Mouse (Mus musculus) cortical plate, adult 2 months (tissue): Measurements from ENCODE around the gene Tbc1d1. TPM values are rescaled to one million over a fixed set of nuclear protein-coding genes. Genes with fewer than 3 reads are reported as not detected.

Experiments used
- H3K27ac ChIP-seq: fragments of 200-500 bp; 2 replicates; pipeline ENCODE4 v1.5.1; 2012; ENCODE audit warnings: low read length, control low read depth, inconsistent platforms; ENCODE audit not compliant: insufficient read depth
- H3K4me1 ChIP-seq: fragments of 200-500 bp; 2 replicates; pipeline ENCODE4 v1.6.1; 2011; ENCODE audit warnings: low read length; ENCODE audit not compliant: control insufficient read depth, insufficient read depth
- H3K4me3 ChIP-seq: fragments of 200-500 bp; 2 replicates; pipeline ENCODE4 v1.5.1; 2011; ENCODE audit warnings: mild to moderate bottlenecking, low read length, control low read depth; ENCODE audit not compliant: insufficient read depth
- CTCF ChIP-seq: fragments of 200-500 bp; IDR thresholded peaks from 2 replicates; pipeline ENCODE4 v1.5.1; 2011; ENCODE audit warnings: mild to moderate bottlenecking, control low read depth, low read length; ENCODE audit not compliant: insufficient read depth; ENCODE audit errors: extremely low read depth
- POLR2A ChIP-seq: fragments of 200-500 bp; IDR thresholded peaks from 2 replicates; pipeline ENCODE4 v1.6.1; 2011; ENCODE audit warnings: mild to moderate bottlenecking, low read length, control low read depth; ENCODE audit not compliant: insufficient read depth; ENCODE audit errors: extremely low read depth
- polyA plus RNA-seq: library from polyadenylated mRNA; depleted of rRNA; stranded (reverse); fragments of >200 nt; gene quantifications from 2 replicates; pipeline ENCODE4 v1.2.3, GENCODE M21; 2012

Gene Tbc1d1
- polyA plus RNA-seq, 1 experiment: 13.8 TPM

GRCm38 (mm10) chr5:64174429-64174935 is 18.4 kb downstream of the Tbc1d1 start:
- no peak overlapping the region for H3K27ac ChIP-seq
- H3K4me3 ChIP-seq: no peak overlapping the region
- no peak for TF ChIP-seq POLR2A
- no peak for TF ChIP-seq CTCF
- H3K4me1 ChIP-seq: no peaks in the 10 kb centered on the region

GRCm38 (mm10) chr5:64180548-64180947 is 24.4 kb downstream of the Tbc1d1 start:
- Histone ChIP-seq H3K27ac (no peak overlapping the region), H3K4me3 (no peak overlapping the region), H3K4me1 (no peaks in the 10 kb centered on the region; the same call in 1 of the 2 replicates)
- TF ChIP-seq CTCF (no peak), POLR2A (no peak)

GRCm38 (mm10) chr5:64183712-64184111 is 27.6 kb downstream of the Tbc1d1 start:
- no peaks in the 10 kb centered on the region; the same call in 1 of the 2 replicates for H3K4me1 ChIP-seq
- H3K4me3 ChIP-seq: no peak overlapping the region
- no peak for TF ChIP-seq POLR2A
- TF ChIP-seq CTCF: no peak
- H3K27ac ChIP-seq: no peak overlapping the region

- Histone ChIP-seq H3K27ac (no peak overlapping the region), H3K4me1 (no peaks in the 10 kb centered on the region; the same call in 1 of the 2 replicates), H3K4me3 (no peak overlapping the region)
- TF ChIP-seq CTCF (no peak), POLR2A (no peak)
Measured at GRCm38 (mm10) chr5:64185257-64185656, 29.2 kb downstream of the Tbc1d1 start.

GRCm38 (mm10) chr5:64186566-64186965 is 30.5 kb downstream of the Tbc1d1 start:
- TF ChIP-seq CTCF: no peak
- TF ChIP-seq POLR2A: no peak
- no peak overlapping the region for H3K4me3 ChIP-seq
- no peak overlapping the region for H3K27ac ChIP-seq
- no peaks in the 10 kb centered on the region; the same call in 1 of the 2 replicates for H3K4me1 ChIP-seq

- Histone ChIP-seq H3K27ac (no peak overlapping the region), H3K4me1 (no peaks in the 10 kb centered on the region; the same call in 1 of the 2 replicates), H3K4me3 (no peak overlapping the region)
- TF ChIP-seq CTCF: no peak
- TF ChIP-seq POLR2A: no peak
Measured at GRCm38 (mm10) chr5:64188083-64188648, 32.1 kb downstream of the Tbc1d1 start.

- TF ChIP-seq CTCF (no peak), POLR2A (no peak)
- Histone ChIP-seq H3K4me1 (no peaks in the 10 kb centered on the region), H3K4me3 (no peak overlapping the region), H3K27ac (no peak overlapping the region)
Measured at GRCm38 (mm10) chr5:64190892-64191291, 34.8 kb downstream of the Tbc1d1 start.

- Histone ChIP-seq H3K27ac (no peak overlapping the region), H3K4me3 (no peak overlapping the region), H3K4me1 (no peaks in the 10 kb centered on the region)
- TF ChIP-seq POLR2A (no peak), CTCF (no peak)
Measured at GRCm38 (mm10) chr5:64193353-64193752, 37.2 kb downstream of the Tbc1d1 start.

GRCm38 (mm10) chr5:64196250-64196865 is 40.3 kb downstream of the Tbc1d1 start:
- H3K4me1 ChIP-seq: no peaks in the 10 kb centered on the region
- TF ChIP-seq POLR2A: no peak
- TF ChIP-seq CTCF: no peak
- no peak overlapping the region for H3K4me3 ChIP-seq
- no peak overlapping the region for H3K27ac ChIP-seq

- H3K4me3 ChIP-seq: no peak overlapping the region
- H3K4me1 ChIP-seq: no peaks in the 10 kb centered on the region
- no peak overlapping the region for H3K27ac ChIP-seq
- TF ChIP-seq POLR2A: no peak
- no peak for TF ChIP-seq CTCF
Measured at GRCm38 (mm10) chr5:64196866-64197321, 40.8 kb downstream of the Tbc1d1 start.
